Mouse (Mus musculus) MEL (cell line): ENCODE data around the gene Sema5a. TPM values are rescaled to one million over a fixed set of nuclear protein-coding genes. Genes with fewer than 3 reads are reported as not detected.

Source experiments
- DNase-seq: peaks from one replicate; pipeline ENCODE4 v3.0.0; 2011; ENCODE audit warnings: low read depth, low spot score
- H3K27ac ChIP-seq: 2 replicates; pipeline ENCODE4 v1.5.1; 2012; ENCODE audit warnings: low read depth, mild to moderate bottlenecking, control low read depth, low read length, moderate library complexity; ENCODE audit not compliant: control insufficient read depth
- H3K27me3 ChIP-seq, 2 experiments: fragments of 150-350 bp in 1 of 2; sonication (generic) in 1 of 2; 2 replicates each; pipeline ENCODE4 v1.6.1; 2012; ENCODE audit warnings: low read length in 2 of 2, mild to moderate bottlenecking in 2 of 2, improper control_type of control experiment in 1 of 2, moderate library complexity in 1 of 2; ENCODE audit not compliant: insufficient read depth in 2 of 2, control insufficient read depth in 1 of 2
- H3K36me3 ChIP-seq, 2 experiments: 2 replicates each; pipeline ENCODE4 v1.6.1; 2012 to 2014; ENCODE audit warnings: low read length in 2 of 2, improper control_type of control experiment in 1 of 2, inconsistent platforms in 1 of 2, mild to moderate bottlenecking in 1 of 2; ENCODE audit not compliant: insufficient read depth in 2 of 2, control insufficient read depth in 1 of 2
- H3K4me1 ChIP-seq, 2 experiments: fragments of 150-350 bp in 1 of 2; sonication (generic) in 1 of 2; 2 replicates each; pipeline ENCODE4 v1.6.1; 2012; ENCODE audit warnings: low read length in 2 of 2, improper control_type of control experiment in 1 of 2, mild to moderate bottlenecking in 1 of 2; ENCODE audit not compliant: insufficient read depth in 2 of 2, control insufficient read depth in 1 of 2
- H3K4me3 ChIP-seq, 2 experiments: fragments of 150-350 bp in 1 of 2; sonication (generic) in 1 of 2; 2 replicates each; pipeline ENCODE4 v1.5.1; 2012; ENCODE audit warnings: low read depth in 2 of 2, low read length in 2 of 2, mild to moderate bottlenecking in 2 of 2, moderate library complexity in 2 of 2, control low read depth in 1 of 2, improper control_type of control experiment in 1 of 2; ENCODE audit not compliant: control insufficient read depth in 1 of 2, insufficient read depth in 1 of 2
- H3K79me2 ChIP-seq: 2 replicates; pipeline ENCODE4 v1.6.1; 2012; ENCODE audit warnings: mild to moderate bottlenecking, low read length, moderate library complexity; ENCODE audit not compliant: control insufficient read depth, poor library complexity, insufficient read depth
- H3K9ac ChIP-seq: 2 replicates; pipeline ENCODE4 v1.6.1; 2012; ENCODE audit warnings: low read depth, mild to moderate bottlenecking, control low read depth, low read length, moderate library complexity; ENCODE audit not compliant: control insufficient read depth, poor library complexity, severe bottlenecking
- H3K9me3 ChIP-seq: fragments of 150-350 bp; sonication (generic); replicated peaks from 2 replicates; pipeline ENCODE4 v1.6.1; 2012; ENCODE audit warnings: mild to moderate bottlenecking, low read length, improper control_type of control experiment, moderate library complexity; ENCODE audit not compliant: insufficient read depth
- CHD2 ChIP-seq: IDR thresholded peaks from 2 replicates; pipeline ENCODE4 v1.6.1; 2011; ENCODE audit warnings: low read length, improper control_type of control experiment
- CTCF ChIP-seq, 3 experiments: IDR thresholded peaks in 2 of 3; conservative IDR thresholded peaks in 1 of 3; 2 replicates each; pipeline ENCODE4 v1.5.1; 2011 to 2012; ENCODE audit warnings: low read length in 3 of 3, low read depth in 2 of 3, mild to moderate bottlenecking in 2 of 3, improper control_type of control experiment in 1 of 3, inconsistent platforms in 1 of 3, mixed read lengths in 1 of 3, moderate library complexity in 1 of 3; ENCODE audit not compliant: control insufficient read depth in 1 of 3, insufficient read depth in 1 of 3, poor library complexity in 1 of 3, severe bottlenecking in 1 of 3
- ELF1 ChIP-seq: IDR thresholded peaks from 2 replicates; pipeline ENCODE4 v1.6.1; 2014; ENCODE audit warnings: low read depth, mild to moderate bottlenecking, inconsistent platforms, low read length, improper control_type of control experiment, moderate library complexity
- EP300 ChIP-seq, 2 experiments: IDR thresholded peaks; 2 replicates each; pipeline ENCODE4 v1.6.1; 2011; ENCODE audit warnings: improper control_type of control experiment in 2 of 2, low read length in 2 of 2, low read depth in 1 of 2, mild to moderate bottlenecking in 1 of 2
- GABPA ChIP-seq: IDR thresholded peaks from 2 replicates; pipeline ENCODE4 v1.6.1; 2012; ENCODE audit warnings: low read depth, mild to moderate bottlenecking, inconsistent platforms, low read length, improper control_type of control experiment, moderate library complexity
- HCFC1 ChIP-seq: IDR thresholded peaks from 2 replicates; pipeline ENCODE4 v1.6.1; 2012; ENCODE audit warnings: low read depth, mild to moderate bottlenecking, inconsistent platforms, low read length, improper control_type of control experiment, moderate library complexity
- KAT2A ChIP-seq: conservative IDR thresholded peaks from 2 replicates; pipeline ENCODE4 v1.6.1; 2012; ENCODE audit warnings: low read depth, low read length, improper control_type of control experiment, inconsistent platforms
- MEF2A ChIP-seq: IDR thresholded peaks from 2 replicates; pipeline ENCODE4 v1.6.1; 2014; ENCODE audit warnings: low read depth, mild to moderate bottlenecking, inconsistent platforms, low read length, improper control_type of control experiment; ENCODE audit not compliant: poor library complexity, insufficient replicate concordance, severe bottlenecking; ENCODE audit errors: extremely low read depth
- MXI1 ChIP-seq: IDR thresholded peaks from 2 replicates; pipeline ENCODE4 v1.6.1; 2011; ENCODE audit warnings: mild to moderate bottlenecking, low read depth, low read length, improper control_type of control experiment
- MYC ChIP-seq: IDR thresholded peaks from 2 replicates; pipeline ENCODE4 v1.6.1; 2011; ENCODE audit warnings: low read depth, mild to moderate bottlenecking, low read length, improper control_type of control experiment, moderate library complexity
- SMC3 ChIP-seq: IDR thresholded peaks from 2 replicates; pipeline ENCODE4 v1.6.1; 2011; ENCODE audit warnings: low read depth, low read length, improper control_type of control experiment
- TCF12 ChIP-seq: IDR thresholded peaks from 2 replicates; pipeline ENCODE4 v1.6.1; 2014; ENCODE audit warnings: low read depth, mild to moderate bottlenecking, inconsistent platforms, low read length, improper control_type of control experiment, moderate library complexity
- USF1 ChIP-seq: IDR thresholded peaks from 2 replicates; pipeline ENCODE4 v1.6.1; 2014; ENCODE audit warnings: low read depth, mild to moderate bottlenecking, inconsistent platforms, low read length, improper control_type of control experiment, moderate library complexity
- USF2 ChIP-seq, 2 experiments: IDR thresholded peaks; 2 replicates each; pipeline ENCODE4 v1.6.1; 2011 to 2012; ENCODE audit warnings: improper control_type of control experiment in 2 of 2, low read length in 2 of 2, borderline replicate concordance in 1 of 2, inconsistent platforms in 1 of 2, low read depth in 1 of 2, mild to moderate bottlenecking in 1 of 2; ENCODE audit not compliant: insufficient read depth in 1 of 2
- ZC3H11A ChIP-seq: IDR thresholded peaks from 2 replicates; pipeline ENCODE4 v1.6.1; 2012; ENCODE audit warnings: low read depth, mild to moderate bottlenecking, inconsistent platforms, low read length, improper control_type of control experiment
- ZKSCAN1 ChIP-seq: IDR thresholded peaks from 2 replicates; pipeline ENCODE4 v1.6.1; 2012; ENCODE audit warnings: low read depth, mild to moderate bottlenecking, inconsistent platforms, low read length, improper control_type of control experiment, moderate library complexity
- polyA plus RNA-seq, 2 experiments: library from polyadenylated mRNA; stranded (reverse) in 1 of 2; unstranded in 1 of 2; fragments of >175 nt in 1 of 2; fragments of >200 nt in 1 of 2; gene quantifications; 2 replicates each; pipeline versions ENCODE4 v1.2.1 to v1.2.4; 2012; ENCODE audit warnings: low replicate concordance in 2 of 2, low read depth in 1 of 2; ENCODE audit not compliant: insufficient read length in 2 of 2, insufficient read depth in 1 of 2, missing spikeins in 1 of 2
- total RNA-seq: library from RNA; depleted of rRNA; stranded (reverse); fragments of 300-350 nt; gene quantifications from 2 replicates; pipeline ENCODE4 v1.2.3, GENCODE M21; 2012

Sema5a gene
- total and polyA plus RNA-seq, 3 experiments = not detected

- no peaks in the 10 kb centered on the region for H3K9me3 ChIP-seq
- no peak for DNase-seq
- no peak overlapping the region for H3K27ac ChIP-seq
- H3K9ac ChIP-seq = no peak overlapping the region
- H3K4me1 ChIP-seq = no peaks in the 10 kb centered on the region
- H3K27me3 ChIP-seq = no peaks in the 10 kb centered on the region
- no peaks in the 10 kb centered on the region for H3K36me3 ChIP-seq
- no peak for TF ChIP-seq KAT2A
- TF ChIP-seq ZC3H11A = no peak
- TF ChIP-seq CTCF (IDR thresholded peaks at IDR 0.05 in 2 of 3, conservative IDR thresholded peaks at IDR 0.05 in 1 of 3; ENCODE audit: control insufficient read depth in 1 of 3, insufficient read depth in 1 of 3, low read depth in 2 of 3, low read length in 3 of 3, poor library complexity in 1 of 3, severe bottlenecking in 1 of 3) = 0 out of 6 replicates have a peak, but pooled peaks of 1 of the 3 experiments have one; percentile 5
- no peaks in the 10 kb centered on the region for H3K79me2 ChIP-seq
- no peak overlapping the region for H3K4me3 ChIP-seq
Observed at GRCm38 (mm10) chr15:32245837-32246670, 1.4 kb downstream of the Sema5a start.

- DNase-seq = no peak
- no peak overlapping the region for H3K27ac ChIP-seq
- no peaks in the 10 kb centered on the region for H3K79me2 ChIP-seq
- H3K4me1 ChIP-seq = no peaks in the 10 kb centered on the region
- H3K9me3 ChIP-seq = no peaks in the 10 kb centered on the region
- H3K27me3 ChIP-seq = no peaks in the 10 kb centered on the region
- H3K4me3 ChIP-seq = no peak overlapping the region
- no peaks in the 10 kb centered on the region for H3K36me3 ChIP-seq
- TF ChIP-seq HCFC1 (no peak), ELF1 (no peak), GABPA (no peak), EP300 (IDR thresholded peaks at IDR 0.05; ENCODE audit: low read depth in 1 of 2, low read length in 2 of 2) (no peak), MYC (no peak), USF2 (IDR thresholded peaks at IDR 0.05; ENCODE audit: borderline replicate concordance in 1 of 2, insufficient read depth in 1 of 2, low read depth in 1 of 2, low read length in 2 of 2) (no peak), MEF2A (no peak), SMC3 (no peak), MXI1 (no peak), ZKSCAN1 (no peak), CHD2 (no peak), USF1 (no peak), TCF12 (no peak)
- TF ChIP-seq, all 39 proteins: peak for 0
- no peak overlapping the region for H3K9ac ChIP-seq
Observed at GRCm38 (mm10) chr15:32247281-32247680, 2.7 kb downstream of the Sema5a start.
